Mouse (Mus musculus): ENCODE data around the gene Zfand2a. TPM values are rescaled to one million over a fixed set of nuclear protein-coding genes. Genes with fewer than 3 reads are reported as not detected.

The Zfand2a gene
- total RNA-seq, 2 experiments from 2014 or later = 7.8 to 13.0 TPM

GRCm38 (mm10) chr5:139433842-139434568 lies 50.3 kb downstream of the Zfand2a start:
- no peak for ATAC-seq (replicated peaks; ENCODE audit: poor library complexity, severe bottlenecking)

- no peak for ATAC-seq (replicated peaks; ENCODE audit: poor library complexity, severe bottlenecking)
These were observed 51.4 kb downstream of the Zfand2a start for GRCm38 (mm10) chr5:139432747-139433508.

GRCm38 (mm10) chr5:139432333-139432732 lies 52.0 kb downstream of the Zfand2a start:
- ATAC-seq (replicated peaks; ENCODE audit: poor library complexity, severe bottlenecking) = no peak

GRCm38 (mm10) chr5:139429818-139430341 lies 54.5 kb downstream of the Zfand2a start:
- no peak for ATAC-seq (replicated peaks; ENCODE audit: poor library complexity, severe bottlenecking)

- no peak for ATAC-seq (replicated peaks; ENCODE audit: poor library complexity, severe bottlenecking)
These were observed 56.4 kb downstream of the Zfand2a start for GRCm38 (mm10) chr5:139427989-139428388.

- ATAC-seq (replicated peaks; ENCODE audit: poor library complexity, severe bottlenecking) = no peak
These were observed 57.3 kb downstream of the Zfand2a start for GRCm38 (mm10) chr5:139427001-139427400.

GRCm38 (mm10) chr5:139425198-139425597 lies 59.2 kb downstream of the Zfand2a start:
- no peak for ATAC-seq (replicated peaks; ENCODE audit: poor library complexity, severe bottlenecking)

GRCm38 (mm10) chr5:139423026-139423865 lies 61.1 kb downstream of the Zfand2a start, which contains the start of gene Gper1:
Gene Gper1 (plus strand): TSS chr5:139423151.
- no peak for ATAC-seq (replicated peaks; ENCODE audit: poor library complexity, severe bottlenecking)

Other genes with a start within 250 kb of the Zfand2a start
- gene Get4, start 232.2 kb downstream of the Zfand2a start, total RNA-seq (2014; fragmentation: Nextera tagmentation) = 43.8 and 51.8 TPM in 2 replicates
- 17.9 and 30.5 TPM in 2 replicates for gene Get4, start 232.2 kb downstream of the Zfand2a start, total RNA-seq (2017)
- 46.5 and 63.5 TPM in 2 replicates for gene Adap1, start 158.9 kb downstream of the Zfand2a start, total RNA-seq (2014; fragmentation: Nextera tagmentation)
- 39.4 and 53.9 TPM in 2 replicates for gene Adap1, start 158.9 kb downstream of the Zfand2a start, total RNA-seq (2017)
- 29.2 and 60.1 TPM in 2 replicates for gene Cox19, start 133.1 kb downstream of the Zfand2a start, total RNA-seq (2014; fragmentation: Nextera tagmentation)
- 31.4 and 35.9 TPM in 2 replicates for gene Cox19, start 133.1 kb downstream of the Zfand2a start, total RNA-seq (2017)
- not detected in 2 replicates for gene Cyp2w1, start 131.9 kb downstream of the Zfand2a start, total RNA-seq (2014; fragmentation: Nextera tagmentation)
- not detected in 2 replicates for gene Cyp2w1, start 131.9 kb downstream of the Zfand2a start, total RNA-seq (2017)
- 5.0 and 7.3 TPM in 2 replicates for gene Gpr146, start 106.9 kb downstream of the Zfand2a start, total RNA-seq (2014; fragmentation: Nextera tagmentation)
- 4.0 and 5.4 TPM in 2 replicates for gene Gpr146, start 106.9 kb downstream of the Zfand2a start, total RNA-seq (2017)
- gene C130050O18Rik, start 79.3 kb downstream of the Zfand2a start, total RNA-seq (2014; fragmentation: Nextera tagmentation) = 0.53 and 5.8 TPM in 2 replicates
- gene C130050O18Rik, start 79.3 kb downstream of the Zfand2a start, total RNA-seq (2017) = 1.4 and 3.6 TPM in 2 replicates
- not detected in 2 replicates for gene Gper1, start 61.4 kb downstream of the Zfand2a start, total RNA-seq (2014; fragmentation: Nextera tagmentation)
- not detected in 2 replicates for gene Gper1, start 61.4 kb downstream of the Zfand2a start, total RNA-seq (2017)
- 25.0 and 44.6 TPM in 2 replicates for gene 3110082I17Rik, start 24.0 kb downstream of the Zfand2a start, total RNA-seq (2014; fragmentation: Nextera tagmentation)
- 52.1 and 54.1 TPM in 2 replicates for gene 3110082I17Rik, start 24.0 kb downstream of the Zfand2a start, total RNA-seq (2017)
- gene Uncx, start 58.9 kb upstream of the Zfand2a start, total RNA-seq (2014; fragmentation: Nextera tagmentation) = not detected in 2 replicates
- gene Uncx, start 58.9 kb upstream of the Zfand2a start, total RNA-seq (2017) = not detected in 2 replicates

All from granulocyte monocyte progenitor cell, adult 5-6 weeks (primary cell).